Mouse (Mus musculus): ENCODE measurements at regions not wholly inside any gene's neighbourhood (a gene's known extent, or its start where the extent isn't known, plus 50 kb on each side); places are given as distances from the start of the nearest gene placed in this dataset.

DNA sequence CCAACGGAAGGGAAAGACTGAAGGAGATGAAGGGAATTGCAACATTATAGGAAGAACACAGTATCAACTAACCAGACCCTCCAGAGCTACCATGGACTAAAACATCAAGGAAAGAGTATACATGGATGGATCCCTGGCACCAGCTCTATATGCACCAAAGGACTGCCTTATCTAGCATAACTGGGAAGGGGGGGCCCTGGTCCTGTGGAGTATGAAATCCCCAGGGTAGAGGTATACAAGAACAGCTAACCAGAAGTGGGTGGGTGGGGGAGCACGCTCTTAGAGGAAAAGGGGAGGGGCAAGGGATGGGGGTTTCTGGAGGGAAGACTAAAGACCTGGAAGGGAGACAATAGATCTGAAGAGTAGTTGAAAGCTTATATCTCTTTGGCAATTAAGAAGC, 1085.0 kb upstream of the Pcdh20 start:
- Histone ChIP-seq H3K4me2 (no peak overlapping the region), H3K27ac (no peak overlapping the region), H3K4me1 (no peaks in the 10 kb centered on the region), H3K9me3 (no peaks in the 10 kb centered on the region), H3K27me3 (replicated peaks) (no peaks in the 10 kb centered on the region), H3K4me3 (no peak overlapping the region), H3K36me3 (replicated peaks) (no peaks in the 10 kb centered on the region), H3K9ac (no peak overlapping the region)
- ATAC-seq (replicated peaks), result no peak
- 47% methylated on average over 2 of the region's 2 CpGs for WGBS

DNA sequence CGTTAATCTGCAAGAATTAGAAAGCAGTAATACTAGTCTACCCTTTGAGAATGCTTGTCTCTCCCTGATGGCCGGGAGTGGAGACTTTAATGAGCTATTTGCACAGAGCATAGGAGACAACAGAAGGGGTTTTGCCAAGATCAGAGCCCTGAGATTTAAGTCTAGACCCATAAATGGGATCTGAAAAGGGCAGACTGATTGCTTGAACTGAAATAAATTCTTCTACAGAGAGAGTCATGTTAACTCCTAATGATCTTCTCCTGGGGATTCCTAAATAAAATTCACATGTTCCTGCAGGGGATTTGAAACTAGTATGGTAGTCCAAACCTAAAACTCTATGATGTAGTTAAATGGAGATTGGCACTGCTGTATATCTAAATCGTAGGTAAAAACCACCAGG, 1082.9 kb upstream of the Pcdh20 start:
- Histone ChIP-seq H3K27me3 (replicated peaks) (no peaks in the 10 kb centered on the region), H3K4me2 (no peak overlapping the region), H3K4me1 (no peaks in the 10 kb centered on the region), H3K27ac (no peak overlapping the region), H3K9me3 (no peaks in the 10 kb centered on the region), H3K36me3 (replicated peaks) (no peaks in the 10 kb centered on the region), H3K4me3 (no peak overlapping the region), H3K9ac (no peak overlapping the region)
- ATAC-seq (replicated peaks), result no peak
- 47% methylated on average over 3 of the region's 3 CpGs for WGBS

Data from midbrain, embryonic 15.5 days (tissue).